Mouse (Mus musculus) mouse embryonic stem cell (cell line): ENCODE results near the gene Pros1.

Experiments
- in situ Hi-C, 2 experiments: fragments of 300-500 bp; cut with MboI; formaldehyde crosslinking; loops; 1 replicate in 1 of 2; 3 replicates in 1 of 2; pipeline ENCODE4 v1.14.3; 2019 to 2020; ENCODE audit warnings: low sequenced_read_pairs in 2 of 2, low pct_unique_long_range_greater_than_20kb in 1 of 2, mixed read lengths in 1 of 2; ENCODE audit not compliant: unreplicated experiment in 1 of 2

Pros1 gene

GRCm38 (mm10) chr16:62854191-62855068 is at the start of gene Pros1:
Gene Pros1 (plus strand): TSS chr16:62854307.
- in situ Hi-C loops, result no loop called here

GRCm38 (mm10) chr16:62804621-62805020 is 49.5 kb upstream of the Pros1 start:
- in situ Hi-C loops, result no loop called here

- in situ Hi-C loops, result no loop called here
Measured at GRCm38 (mm10) chr16:62807249-62807979, 46.7 kb upstream of the Pros1 start.

- in situ Hi-C loops, result no loop called here
Measured at GRCm38 (mm10) chr16:62810855-62811254, 43.3 kb upstream of the Pros1 start.

- in situ Hi-C loops, result no loop called here
Measured at GRCm38 (mm10) chr16:62813790-62814189, 40.3 kb upstream of the Pros1 start.

GRCm38 (mm10) chr16:62814491-62814890 is 39.6 kb upstream of the Pros1 start, which contains the start of gene Stx19:
Gene Stx19 (plus strand): TSS chr16:62814676.
- in situ Hi-C loops, result no loop called here

GRCm38 (mm10) chr16:62822472-62822871 is 31.6 kb upstream of the Pros1 start:
- in situ Hi-C loops, result no loop called here

- in situ Hi-C loops, result no loop called here
Measured at GRCm38 (mm10) chr16:62826156-62827001, 27.7 kb upstream of the Pros1 start.

- in situ Hi-C loops, result no loop called here
Measured at GRCm38 (mm10) chr16:62832027-62832426, 22.1 kb upstream of the Pros1 start.

- in situ Hi-C loops, result no loop called here
Measured at GRCm38 (mm10) chr16:62832481-62832880, 21.6 kb upstream of the Pros1 start.

- in situ Hi-C loops, result no loop called here
Measured at GRCm38 (mm10) chr16:62834016-62834735, 19.9 kb upstream of the Pros1 start.

- in situ Hi-C loops, result no loop called here
Measured at GRCm38 (mm10) chr16:62845341-62845740, 8.8 kb upstream of the Pros1 start.

- in situ Hi-C loops, result no loop called here
Measured at GRCm38 (mm10) chr16:62846498-62847312, 7.4 kb upstream of the Pros1 start, which contains the start of gene Arl13b. Gene Arl13b (minus strand): TSS chr16:62847040.

- in situ Hi-C loops, result no loop called here
Measured at GRCm38 (mm10) chr16:62852464-62853252, 1.4 kb upstream of the Pros1 start.

GRCm38 (mm10) chr16:62853611-62854126 is 438 bp upstream of the Pros1 start:
- in situ Hi-C loops, result no loop called here

- in situ Hi-C loops, result no loop called here
Measured at GRCm38 (mm10) chr16:62855385-62855784, 1.3 kb downstream of the Pros1 start.
